Mouse (Mus musculus) liver, embryonic 14.5 days (tissue): ENCODE results near the gene Rap1gap2.

ENCODE experiments used
- CTCF ChIP-seq: IDR thresholded peaks from 2 replicates; pipeline ENCODE4 v1.5.1; 2016; ENCODE audit warnings: antibody characterized with exemption, low read depth, control low read depth
- EP300 ChIP-seq: IDR thresholded peaks from 2 replicates; pipeline ENCODE4 v1.6.1; 2016; ENCODE audit warnings: antibody characterized with exemption, low read depth

DNA sequence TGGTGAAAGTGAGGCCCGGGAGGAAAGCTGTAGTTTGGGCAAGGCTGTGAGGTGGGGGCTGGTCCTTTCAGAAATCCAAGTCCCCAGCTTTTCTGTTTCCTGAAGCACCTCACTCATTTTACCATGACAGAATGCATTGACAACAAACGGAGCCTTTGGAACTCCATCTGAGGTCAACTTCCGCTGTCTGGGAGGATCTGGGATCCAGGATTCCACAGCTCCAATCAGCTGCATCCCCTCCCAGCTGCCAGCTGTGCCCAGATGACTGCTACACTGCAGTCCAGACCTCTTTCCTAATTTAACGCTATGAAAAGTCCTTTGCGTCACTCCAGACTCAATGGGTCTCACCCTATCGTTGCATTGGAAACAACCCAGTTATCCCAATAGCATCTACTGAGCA is 41.0 kb downstream of the Rap1gap2 start:
- TF ChIP-seq CTCF (no peak), EP300 (no peak)
